Mouse (Mus musculus): ENCODE measurements at regions not wholly inside any gene's neighbourhood (a gene's known extent, or its start where the extent isn't known, plus 50 kb on each side); places are given as distances from the start of the nearest gene placed in this dataset.

DNA sequence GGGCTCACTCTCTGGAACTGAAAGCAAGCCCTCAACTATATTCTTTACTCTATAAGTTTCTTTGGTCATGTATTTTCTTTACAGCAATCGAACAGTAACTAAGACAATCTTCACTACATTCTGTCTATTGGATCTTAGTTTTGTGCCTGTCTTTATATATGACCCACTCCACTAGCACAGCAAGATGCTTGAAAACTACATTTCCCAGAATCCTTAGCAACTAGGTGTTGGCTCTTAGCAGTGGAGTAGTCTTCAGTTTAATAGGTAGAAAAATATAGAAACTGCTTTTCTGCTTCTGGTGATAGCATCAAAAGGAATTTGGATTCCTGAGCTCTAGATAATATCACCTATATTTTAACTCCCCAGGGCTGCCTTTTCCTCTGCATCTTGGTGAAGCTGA lies 245.9 kb upstream of the Xylt1 start:
- TF ChIP-seq CTCF (conservative IDR thresholded peaks at IDR 0.05; ENCODE audit: low read length): no peak
- TF ChIP-seq POU5F1 (IDR thresholded peaks at IDR 0.05; ENCODE audit: borderline replicate concordance, low read length): no peak
- TF ChIP-seq NANOG (IDR thresholded peaks at IDR 0.05; ENCODE audit: borderline replicate concordance, low read length): no peak

Data from E14TG2a.4 (cell line).